Mouse (Mus musculus): Measurements from ENCODE around the gene Wdr92. TPM values are rescaled to one million over a fixed set of nuclear protein-coding genes. Genes with fewer than 3 reads are reported as not detected.
"Not testable (repeated sequence)": the region's sequence is repeated elsewhere in the genome, so short reads cannot be mapped to it uniquely, and the experiment has no call there.

Gene Wdr92
- polyA plus RNA-seq, 1 experiment = 8.2 TPM

GRCm38 (mm10) chr11:17211258-17212140 lies 29.6 kb downstream of the Wdr92 start, which contains the start of gene Pno1:
Gene Pno1, minus strand, starts transcription at chr11:17211568.
- peak; percentile 70 for DNase-seq (ENCODE audit: low read depth)

GRCm38 (mm10) chr11:17212141-17212495 lies 30.2 kb downstream of the Wdr92 start:
- no peak for DNase-seq (ENCODE audit: low read depth)

- DNase-seq (ENCODE audit: low read depth) = no peak
These were observed 31.1 kb downstream of the Wdr92 start for GRCm38 (mm10) chr11:17212903-17213509.

GRCm38 (mm10) chr11:17215475-17215874 lies 33.6 kb downstream of the Wdr92 start:
- no peak for DNase-seq (ENCODE audit: low read depth)

- no peak for DNase-seq (ENCODE audit: low read depth)
These were observed 39.2 kb downstream of the Wdr92 start for GRCm38 (mm10) chr11:17221126-17221525.

- DNase-seq (ENCODE audit: low read depth) = no peak
These were observed 50.9 kb downstream of the Wdr92 start for GRCm38 (mm10) chr11:17232792-17233191.

- DNase-seq (ENCODE audit: low read depth) = no peak
These were observed 54.6 kb downstream of the Wdr92 start for GRCm38 (mm10) chr11:17236449-17237037.

- not testable (repeated sequence) for DNase-seq (ENCODE audit: low read depth)
These were observed 56.7 kb downstream of the Wdr92 start for GRCm38 (mm10) chr11:17238598-17238997.

- DNase-seq (ENCODE audit: low read depth) = no peak
These were observed 66.8 kb downstream of the Wdr92 start for GRCm38 (mm10) chr11:17248715-17249114.

- no peak for DNase-seq (ENCODE audit: low read depth)
These were observed 75.0 kb downstream of the Wdr92 start for GRCm38 (mm10) chr11:17256813-17257365.

GRCm38 (mm10) chr11:17257443-17257842 lies 75.5 kb downstream of the Wdr92 start, which contains the start of gene C1d:
Gene C1d, plus strand, starts transcription at chr11:17257579.
- peak; percentile 46 for DNase-seq (ENCODE audit: low read depth)

- DNase-seq (ENCODE audit: low read depth) = no peak
These were observed 76.0 kb downstream of the Wdr92 start for GRCm38 (mm10) chr11:17257861-17258260.

- DNase-seq (ENCODE audit: low read depth) = no peak
These were observed 85.3 kb downstream of the Wdr92 start for GRCm38 (mm10) chr11:17267176-17267575.

GRCm38 (mm10) chr11:17268801-17269200 lies 86.9 kb downstream of the Wdr92 start:
- DNase-seq (ENCODE audit: low read depth) = no peak

- DNase-seq (ENCODE audit: low read depth) = no peak
These were observed 98.1 kb downstream of the Wdr92 start for GRCm38 (mm10) chr11:17279959-17280358.

Other genes starting within 250 kb of the Wdr92 start
- gene Fbxo48, start 230.7 kb upstream of the Wdr92 start, polyA plus RNA-seq (2012; rRNA removed) = 0.20 TPM in 2 replicates
- gene Cnrip1, start 130.5 kb upstream of the Wdr92 start, polyA plus RNA-seq (2012; rRNA removed) = 7.0 and 9.0 TPM in 2 replicates
- gene Plek, start 129.7 kb upstream of the Wdr92 start, polyA plus RNA-seq (2012; rRNA removed) = 1.5 and 2.2 TPM in 2 replicates
- gene Ppp3r1, start 22.8 kb upstream of the Wdr92 start, polyA plus RNA-seq (2012; rRNA removed) = 38.8 and 51.7 TPM in 2 replicates
- gene Pno1, start 29.5 kb downstream of the Wdr92 start, polyA plus RNA-seq (2012; rRNA removed) = 7.1 and 8.0 TPM in 2 replicates
- 12.0 and 13.9 TPM in 2 replicates for gene C1d, start 75.5 kb downstream of the Wdr92 start, polyA plus RNA-seq (2012; rRNA removed)

All from gonadal fat pad, adult 2 months (tissue).